Mouse (Mus musculus) ES-E14 (cell line): ENCODE measurements around the gene Calml3. TPM values are rescaled to one million over a fixed set of nuclear protein-coding genes. Genes with fewer than 3 reads are reported as not detected.

Experiments
- DNase-seq: peaks from one replicate; pipeline ENCODE4 v3.0.0-alpha.2; 2013; ENCODE audit warnings: low read depth, low spot score
- H3K27ac ChIP-seq: 2 replicates; pipeline ENCODE4 v1.5.1; 2012; ENCODE audit warnings: low read depth, mild to moderate bottlenecking, low read length, moderate library complexity, mixed read lengths; ENCODE audit not compliant: poor library complexity, insufficient read depth, severe bottlenecking
- H3K36me3 ChIP-seq: 2 replicates; pipeline ENCODE4 v1.6.1; 2012; ENCODE audit warnings: mild to moderate bottlenecking, low read length, moderate library complexity, mixed read lengths; ENCODE audit not compliant: control insufficient read depth, poor library complexity, insufficient read depth, severe bottlenecking
- H3K4me1 ChIP-seq, 2 experiments: fragments of 150-350 bp in 1 of 2; sonication (generic) in 1 of 2; 2 replicates each; pipeline ENCODE4 v1.6.1; 2012; ENCODE audit warnings: low read length in 2 of 2, mild to moderate bottlenecking in 1 of 2, mixed read lengths in 1 of 2; ENCODE audit not compliant: control insufficient read depth in 2 of 2, insufficient read depth in 2 of 2, poor library complexity in 1 of 2
- H3K4me3 ChIP-seq, 2 experiments: fragments of 150-350 bp in 1 of 2; sonication (generic) in 1 of 2; 2 replicates each; pipeline ENCODE4 v1.5.1; 2012; ENCODE audit warnings: low read length in 2 of 2, low read depth in 1 of 2, mild to moderate bottlenecking in 1 of 2, mixed read lengths in 1 of 2; ENCODE audit not compliant: insufficient read depth in 1 of 2, poor library complexity in 1 of 2, severe bottlenecking in 1 of 2
- H3K9ac ChIP-seq: 2 replicates; pipeline ENCODE4 v1.6.1; 2012; ENCODE audit warnings: low read depth, mild to moderate bottlenecking, low read length, mixed read lengths; ENCODE audit not compliant: poor library complexity, insufficient read depth, severe bottlenecking
- H3K9me3 ChIP-seq: fragments of 150-350 bp; sonication (generic); 2 replicates; pipeline ENCODE4 v1.6.1; 2012; ENCODE audit warnings: low read depth, mild to moderate bottlenecking, low read length; ENCODE audit not compliant: control insufficient read depth, insufficient read depth
- CHD2 ChIP-seq: IDR thresholded peaks from 2 replicates; pipeline ENCODE4 v1.6.1; 2014; ENCODE audit warnings: mild to moderate bottlenecking, low read depth, low read length, inconsistent platforms
- HCFC1 ChIP-seq: IDR thresholded peaks from 2 replicates; pipeline ENCODE4 v1.6.1; 2012; ENCODE audit warnings: low read length, inconsistent platforms, borderline replicate concordance; ENCODE audit not compliant: insufficient read depth
- MAFK ChIP-seq: IDR thresholded peaks from 2 replicates; pipeline ENCODE4 v1.6.1; 2014; ENCODE audit warnings: mild to moderate bottlenecking, low read depth, low read length, inconsistent platforms; ENCODE audit not compliant: insufficient read depth
- ZC3H11A ChIP-seq: IDR thresholded peaks from 2 replicates; pipeline ENCODE4 v1.6.1; 2012; ENCODE audit warnings: low read depth, mild to moderate bottlenecking, inconsistent platforms, low read length, borderline replicate concordance
- ZNF384 ChIP-seq: IDR thresholded peaks from 2 replicates; pipeline ENCODE4 v1.6.1; 2012; ENCODE audit warnings: low read depth, low read length, inconsistent platforms
- in situ Hi-C, 2 experiments: fragments of 600-800 bp; cut with MboI; formaldehyde crosslinking; loops; one replicate each; pipeline ENCODE4 v1.15.1; 2025; ENCODE audit warnings: low sequenced_read_pairs in 2 of 2, inconsistent platforms in 1 of 2; ENCODE audit not compliant: unreplicated experiment in 2 of 2
- total RNA-seq: library from RNA; depleted of rRNA; stranded (reverse); fragments of 300-350 nt; gene quantifications from 2 replicates; pipeline ENCODE4 v1.2.3, GENCODE M21; 2012

Gene Calml3
- total RNA-seq, 1 experiment = not detected

DNA sequence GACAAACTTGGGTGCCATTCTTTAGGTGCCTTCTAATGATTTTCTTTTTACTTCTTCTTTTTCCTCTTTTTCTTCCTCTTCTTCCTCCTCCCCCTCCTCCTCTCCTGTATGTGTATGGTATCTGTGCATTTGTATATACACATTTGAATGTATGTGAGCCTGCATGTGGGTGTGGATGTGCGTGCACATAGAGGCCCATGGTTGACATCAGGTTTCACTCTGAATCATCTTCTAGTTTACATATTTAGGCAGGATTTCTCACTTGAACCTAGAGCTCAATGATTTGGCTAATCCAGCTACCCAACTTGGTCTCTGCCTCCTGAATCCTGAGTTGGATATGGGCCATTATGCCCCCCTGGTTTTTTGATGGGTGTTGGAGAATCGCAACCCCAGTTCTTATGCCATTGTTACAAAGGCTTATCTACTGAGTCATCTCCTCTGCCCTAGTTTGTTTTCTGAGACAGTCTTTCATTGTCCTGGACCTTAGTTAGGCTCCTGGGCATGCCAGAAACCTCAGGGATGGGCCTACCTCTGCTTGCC, 30.9 kb downstream of the Calml3 start:
- in situ Hi-C loops = no loop called here
- no peak for DNase-seq
- H3K27ac ChIP-seq = no peak overlapping the region
- TF ChIP-seq ZNF384 = no peak
- TF ChIP-seq CHD2 = no peak
- no peak for TF ChIP-seq ZC3H11A
- TF ChIP-seq HCFC1 = no peak
- H3K9me3 ChIP-seq = no peaks in the 10 kb centered on the region
- H3K9ac ChIP-seq = no peak overlapping the region
- no peaks in the 10 kb centered on the region for H3K4me1 ChIP-seq
- H3K36me3 ChIP-seq = no peaks in the 10 kb centered on the region
- no peak overlapping the region for H3K4me3 ChIP-seq

DNA sequence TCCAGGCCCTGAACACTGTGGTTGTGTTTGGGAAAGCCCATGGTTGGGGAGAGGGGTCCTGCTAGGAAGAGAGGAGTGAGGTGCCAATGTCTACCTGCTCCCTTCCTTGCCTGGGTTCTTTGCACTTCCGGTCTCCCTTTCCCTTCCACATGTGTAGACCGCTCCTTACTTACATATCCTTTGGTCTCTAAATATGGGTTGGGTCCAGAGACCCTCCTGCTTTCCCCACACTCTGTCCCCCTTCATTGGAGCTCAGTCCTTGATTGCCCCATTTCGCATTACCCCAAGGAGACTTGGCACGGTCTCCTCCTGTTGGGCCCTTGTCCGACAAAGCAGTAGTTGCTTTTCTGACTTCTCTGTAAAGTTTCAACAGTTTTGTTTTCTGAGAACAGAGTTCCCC, 32.9 kb downstream of the Calml3 start:
- DNase-seq = no peak
- H3K4me1 ChIP-seq = no peaks in the 10 kb centered on the region
- in situ Hi-C loops = no loop called here
- TF ChIP-seq CHD2 (no peak), ZNF384 (no peak), ZC3H11A (no peak), HCFC1 (no peak), MAFK (no peak)
- no peak overlapping the region for H3K27ac ChIP-seq
- H3K9ac ChIP-seq = no peak overlapping the region
- no peaks in the 10 kb centered on the region for H3K9me3 ChIP-seq
- H3K36me3 ChIP-seq = no peaks in the 10 kb centered on the region
- H3K4me3 ChIP-seq = no peak overlapping the region

DNA sequence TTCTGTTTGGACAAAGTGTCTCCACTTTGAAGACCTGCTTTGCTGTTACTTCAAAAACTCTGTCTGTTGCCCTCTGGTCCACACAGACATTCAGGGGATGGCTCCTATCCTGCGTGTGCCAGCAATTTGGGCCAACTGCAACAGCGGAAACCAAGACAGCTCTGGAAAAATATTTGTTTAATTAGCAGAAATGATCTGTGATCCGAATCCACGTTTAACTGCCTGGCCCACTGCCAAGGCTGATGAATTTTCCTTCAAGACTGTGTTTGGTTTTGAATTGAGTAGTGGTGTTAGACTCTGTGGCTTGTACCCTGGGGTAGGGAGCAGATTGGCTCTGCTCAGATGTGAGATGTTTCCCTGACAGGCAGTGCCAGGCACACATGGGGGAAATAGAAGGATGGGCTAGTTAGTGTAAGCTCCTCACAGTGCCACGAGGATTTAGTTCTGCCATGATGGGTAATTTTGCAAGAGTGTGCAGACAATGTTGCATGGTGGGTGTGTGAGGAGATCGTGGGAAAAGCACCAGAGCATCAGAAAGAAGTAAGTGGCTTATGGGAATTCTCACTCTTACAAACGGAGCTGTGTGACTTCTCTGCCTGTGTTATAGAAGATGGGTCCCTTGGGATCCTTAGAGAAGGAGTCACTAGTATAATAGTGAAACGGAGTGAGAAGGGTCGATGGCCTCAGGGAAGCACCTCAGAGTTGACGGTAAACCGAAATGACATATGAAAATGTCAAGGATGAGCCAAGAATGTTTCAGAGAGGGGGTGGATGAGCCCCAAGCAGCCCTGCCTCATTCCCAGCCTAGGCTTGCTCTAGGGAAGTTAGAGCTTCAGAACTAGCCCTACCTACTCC, 33.7 kb downstream of the Calml3 start:
- no peak for DNase-seq
- no peaks in the 10 kb centered on the region for H3K9me3 ChIP-seq
- H3K36me3 ChIP-seq = no peaks in the 10 kb centered on the region
- H3K27ac ChIP-seq = no peak overlapping the region
- no peak overlapping the region for H3K4me3 ChIP-seq
- TF ChIP-seq MAFK (no peak), CHD2 (no peak), HCFC1 (no peak), ZC3H11A (no peak), ZNF384 (no peak)
- H3K9ac ChIP-seq = no peak overlapping the region
- no peaks in the 10 kb centered on the region for H3K4me1 ChIP-seq
- in situ Hi-C loops = no loop called here

DNA sequence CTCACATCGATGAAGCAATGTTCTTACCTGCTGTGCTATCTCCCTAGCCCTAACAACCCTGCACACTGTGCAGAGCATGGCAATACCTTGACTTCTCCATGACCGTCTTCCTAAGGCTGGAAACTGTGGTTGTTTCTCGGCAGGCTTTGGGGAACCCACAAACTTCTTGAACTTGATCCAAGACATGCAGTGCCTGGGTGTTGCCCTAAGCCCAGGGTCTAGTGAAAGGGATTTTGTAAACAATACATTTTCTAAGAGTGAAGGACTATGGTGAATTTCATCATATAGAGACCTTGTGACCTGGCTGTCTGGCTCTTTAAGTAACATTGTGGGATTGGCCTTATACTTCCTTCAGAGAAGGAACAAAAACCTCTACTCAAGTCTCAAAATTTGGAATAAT, 34.6 kb downstream of the Calml3 start:
- no peak overlapping the region for H3K27ac ChIP-seq
- no peak for TF ChIP-seq CHD2
- no peak for TF ChIP-seq HCFC1
- TF ChIP-seq ZC3H11A = no peak
- TF ChIP-seq ZNF384 = no peak
- no peak for TF ChIP-seq MAFK
- DNase-seq = no peak
- no peaks in the 10 kb centered on the region for H3K36me3 ChIP-seq
- no peak overlapping the region for H3K4me3 ChIP-seq
- H3K4me1 ChIP-seq = no peaks in the 10 kb centered on the region
- in situ Hi-C loops = no loop called here
- no peak overlapping the region for H3K9ac ChIP-seq
- H3K9me3 ChIP-seq = no peaks in the 10 kb centered on the region
